In the genomic region with DNA sequence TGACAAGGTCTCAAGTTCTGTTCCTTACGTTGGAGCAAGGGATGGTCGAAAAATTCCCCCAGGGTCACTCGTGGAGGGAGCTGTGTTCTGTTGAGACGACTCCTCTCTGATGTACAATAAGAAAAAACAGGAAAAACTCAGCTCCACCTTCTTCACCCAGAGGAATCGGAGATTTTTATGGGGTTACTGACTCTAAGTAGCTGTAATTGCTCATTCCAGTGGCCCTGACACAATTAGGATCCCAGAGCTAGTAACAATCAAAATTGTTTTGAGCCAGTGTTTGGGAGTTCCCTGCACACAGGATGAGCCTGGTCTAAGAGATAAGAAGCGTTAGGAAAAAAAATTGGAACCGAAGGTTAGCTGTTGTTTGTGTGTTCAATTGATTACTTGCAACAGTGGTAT, we compare ENCODE assay signal across 8 mouse cellular contexts. TPM values are rescaled to one million over a fixed set of nuclear protein-coding genes. Genes with fewer than 3 reads are reported as not detected.
DNase-seq lines count a peak whose midpoint lies in the region; ATAC-seq lines count a peak whose summit lies in the region.

A gene (minus strand): TSS at position 331 of the 402 bp plus-strand sequence.

- H3K27ac ChIP-seq in forebrain, embryonic 13.5 days: no peak within 1 kb of the TSS
- H3K27ac ChIP-seq in hindbrain, embryonic 15.5 days (replicated peaks): no peak within 1 kb of the TSS
- no peak within 1 kb of the TSS for H3K27ac ChIP-seq in midbrain, embryonic 12.5 days (replicated peaks)

- no peaks in the 10 kb centered on the region; the same call in 1 of the 2 replicates for H3K9me3 ChIP-seq in forebrain, embryonic 13.5 days (replicated peaks)
- H3K9me3 ChIP-seq in hindbrain, embryonic 15.5 days: no peaks in the 10 kb centered on the region
- H3K9me3 ChIP-seq in midbrain, embryonic 12.5 days: no peaks in the 10 kb centered on the region

- no peaks in the 10 kb centered on the region for H3K4me1 ChIP-seq in forebrain, embryonic 13.5 days
- H3K4me1 ChIP-seq in hindbrain, embryonic 15.5 days (replicated peaks): no peaks in the 10 kb centered on the region
- peaks cover 2% of the 10 kb centered on the region; the same call in 1 of the 2 replicates for H3K4me1 ChIP-seq in midbrain, embryonic 12.5 days

- WGBS in forebrain, embryonic 13.5 days: 79% methylated on average over 7 of the region's 7 CpGs
- 75% methylated on average over 7 of the region's 7 CpGs for WGBS in hindbrain, embryonic 15.5 days
- 74% methylated on average over 7 of the region's 7 CpGs for WGBS in midbrain, embryonic 12.5 days

- no peak within 1 kb of the TSS for H3K9ac ChIP-seq in forebrain, embryonic 13.5 days
- H3K9ac ChIP-seq in hindbrain, embryonic 15.5 days: no peak within 1 kb of the TSS
- H3K9ac ChIP-seq in midbrain, embryonic 12.5 days (replicated peaks): no peak within 1 kb of the TSS

- H3K36me3 ChIP-seq in forebrain, embryonic 13.5 days (ENCODE audit: poor library complexity, severe bottlenecking): no peaks in the 10 kb centered on the region
- no peaks in the 10 kb centered on the region for H3K36me3 ChIP-seq in hindbrain, embryonic 15.5 days
- no peaks in the 10 kb centered on the region for H3K36me3 ChIP-seq in midbrain, embryonic 12.5 days

- no peak for DNase-seq in left cerebral cortex, adult 18-20 months (ENCODE audit: low spot score in 2 of 2)
- DNase-seq in left cerebral cortex, adult 11 months (ENCODE audit: low spot score): no peak
- no peak for DNase-seq in cerebellum, adult 18-20 months
- no peak for DNase-seq in thymus, postnatal 10 days (ENCODE audit: low spot score in 2 of 2)
- no peak for DNase-seq in layer of hippocampus, adult 9-11 months

- no peak within 1 kb of the TSS for H3K4me3 ChIP-seq in forebrain, embryonic 13.5 days
- no peak within 1 kb of the TSS for H3K4me3 ChIP-seq in hindbrain, embryonic 15.5 days
- H3K4me3 ChIP-seq in midbrain, embryonic 12.5 days: no peak within 1 kb of the TSS

- no peak for ATAC-seq in forebrain, embryonic 13.5 days
- no peak for ATAC-seq in hindbrain, embryonic 15.5 days (ENCODE audit: low FRiP score, low read depth)
- ATAC-seq in midbrain, embryonic 12.5 days (ENCODE audit: low FRiP score, low read depth): no peak

- no peak within 1 kb of the TSS for H3K4me2 ChIP-seq in forebrain, embryonic 13.5 days
- no peak within 1 kb of the TSS for H3K4me2 ChIP-seq in hindbrain, embryonic 15.5 days
- H3K4me2 ChIP-seq in midbrain, embryonic 12.5 days (replicated peaks): no peak within 1 kb of the TSS

- H3K27me3 ChIP-seq in forebrain, embryonic 13.5 days: no peaks in the 10 kb centered on the region
- H3K27me3 ChIP-seq in hindbrain, embryonic 15.5 days: no peaks in the 10 kb centered on the region
- no peaks in the 10 kb centered on the region for H3K27me3 ChIP-seq in midbrain, embryonic 12.5 days

RNA-seq across cellular contexts. Expression of the gene that starts here (rescaled TPM):
- total RNA-seq in left cerebral cortex, adult 18-20 months (2021): 10 to 100 TPM; 12.1 to 15.9 TPM
- polyA plus RNA-seq in forebrain, embryonic 13.5 days (2015; fragmentation: Nextera tagmentation; extraction: Ambion mirVana): 9.4 and 10.6 TPM in 2 replicates
- 28.9 and 31.1 TPM in 2 replicates for polyA plus RNA-seq in hindbrain, embryonic 15.5 days (2015; fragmentation: Nextera tagmentation; extraction: Ambion mirVana)
- 25.0 and 26.9 TPM in 2 replicates for polyA plus RNA-seq in midbrain, embryonic 12.5 days (2016; fragmentation: Nextera tagmentation; extraction: Ambion mirVana)
